Mouse (Mus musculus) kidney, adult 2 months (tissue): Measurements from ENCODE around the gene Jag2.

Experiments
- CTCF ChIP-seq: fragments of 200-500 bp; conservative IDR thresholded peaks from 2 replicates; pipeline ENCODE4 v1.5.1; 2011; ENCODE audit warnings: low read depth, mild to moderate bottlenecking, control low read depth, low read length, moderate library complexity, mixed read lengths; ENCODE audit not compliant: insufficient read depth, insufficient read length
- POLR2A ChIP-seq: fragments of 200-500 bp; IDR thresholded peaks from one replicate; pipeline ENCODE4 v1.6.1; 2011; ENCODE audit warnings: low read depth, low read length, control low read depth

GRCm38 (mm10) chr12:112940710-112941109 is 11.1 kb upstream of the Jag2 start:
- TF ChIP-seq CTCF (no peak), POLR2A (no peak)
